Mouse (Mus musculus): ENCODE results near the gene Mbnl2. TPM values are rescaled to one million over a fixed set of nuclear protein-coding genes. Genes with fewer than 3 reads are reported as not detected.

The Mbnl2 gene
- total RNA-seq (2017): 132 and 153 TPM in 2 replicates

DNA sequence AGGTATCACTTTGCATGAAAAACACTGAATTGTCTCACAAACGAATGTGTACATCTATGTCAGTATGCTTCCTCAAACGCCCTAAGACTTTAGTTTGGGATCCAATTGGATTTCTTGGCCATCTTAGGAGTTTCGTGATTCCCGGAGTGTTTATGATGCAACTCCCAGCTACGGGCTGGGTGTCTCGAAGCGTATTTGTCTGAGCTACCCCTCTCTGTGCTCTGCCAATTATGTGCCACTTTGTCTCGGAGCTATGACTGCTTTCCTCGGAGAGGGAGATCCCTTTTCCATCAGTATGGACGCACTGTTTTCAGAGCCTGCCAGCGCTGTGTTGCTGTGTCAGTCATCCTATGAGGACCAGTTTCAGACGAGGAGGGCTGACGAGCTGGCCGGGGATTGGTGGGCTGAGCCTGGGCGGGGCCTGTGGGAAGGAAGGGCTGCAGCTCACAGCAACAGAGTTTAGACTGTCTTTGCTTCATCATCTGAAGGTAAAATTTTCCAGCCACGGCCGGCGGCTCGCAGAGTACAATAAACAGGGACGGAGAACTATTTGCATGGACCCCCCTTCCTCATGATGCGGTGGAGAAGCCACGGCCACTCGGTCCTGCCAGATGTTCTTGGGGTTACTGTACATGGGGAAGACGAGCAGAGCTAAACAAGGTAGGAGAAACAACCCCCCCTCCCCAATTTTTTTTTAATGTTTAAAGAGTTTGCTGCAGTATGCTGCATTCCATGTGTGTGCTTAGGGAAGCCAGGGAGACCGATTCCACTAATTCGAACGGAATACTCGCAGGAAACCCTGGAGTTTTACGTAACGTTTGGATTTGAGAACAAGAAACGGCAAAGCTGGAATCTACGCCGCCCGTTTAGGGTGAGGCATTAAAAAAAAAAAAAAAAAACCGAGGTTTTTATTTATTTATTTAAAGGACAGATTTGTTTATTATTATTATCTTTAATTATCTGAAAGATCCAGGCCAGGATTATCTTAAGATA lies at the start of gene Mbnl2:
TSS of gene Mbnl2 (plus strand) at position 424 of the 993 bp plus-strand sequence.
- ATAC-seq (ENCODE audit: extremely low read depth, insufficient number of reproducible peaks, low FRiP score, poor library complexity, severe bottlenecking): peak; percentile 96

DNA sequence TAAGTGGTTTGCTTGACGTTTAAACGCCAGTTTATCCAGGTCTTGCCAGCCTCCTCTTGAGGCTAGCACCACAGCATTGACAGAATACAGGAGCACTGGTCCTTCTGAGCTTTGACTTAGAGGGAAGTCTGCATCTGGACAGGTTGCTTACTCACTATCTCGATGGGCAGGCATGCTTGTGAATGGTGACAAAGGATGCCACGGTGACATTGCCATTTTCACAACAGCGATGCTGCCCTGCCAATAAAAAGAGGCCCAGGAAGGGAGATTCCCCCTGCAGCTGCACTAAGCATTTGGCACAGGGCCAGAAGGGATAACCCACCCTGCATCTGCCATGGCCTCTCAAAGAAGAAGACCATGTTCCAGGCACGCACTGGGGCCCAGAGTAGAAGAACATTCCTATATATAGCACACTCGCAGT lies 43.4 kb upstream of the Mbnl2 start:
- ATAC-seq (ENCODE audit: extremely low read depth, insufficient number of reproducible peaks, low FRiP score, poor library complexity, severe bottlenecking): no peak

DNA sequence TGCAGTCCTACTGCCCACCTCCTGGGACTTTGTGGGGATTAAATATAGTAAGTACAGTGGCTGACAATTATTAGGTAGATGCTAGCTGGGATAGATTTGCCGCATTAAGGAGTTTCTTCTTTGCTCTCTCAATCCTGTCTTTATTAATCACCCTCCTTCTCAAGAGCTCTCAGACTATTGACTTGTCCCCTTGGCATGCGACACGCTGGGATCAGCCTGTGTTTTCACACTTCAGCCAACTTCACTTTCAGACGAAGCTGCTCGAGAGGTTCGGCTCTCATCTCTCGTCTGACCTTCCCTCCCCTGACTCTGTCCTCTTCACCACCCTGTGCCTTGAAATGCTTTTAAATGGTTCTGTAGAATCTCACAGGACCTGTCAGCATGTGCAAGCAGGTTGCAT lies 39.9 kb upstream of the Mbnl2 start:
- ATAC-seq (ENCODE audit: extremely low read depth, insufficient number of reproducible peaks, low FRiP score, poor library complexity, severe bottlenecking): no peak

DNA sequence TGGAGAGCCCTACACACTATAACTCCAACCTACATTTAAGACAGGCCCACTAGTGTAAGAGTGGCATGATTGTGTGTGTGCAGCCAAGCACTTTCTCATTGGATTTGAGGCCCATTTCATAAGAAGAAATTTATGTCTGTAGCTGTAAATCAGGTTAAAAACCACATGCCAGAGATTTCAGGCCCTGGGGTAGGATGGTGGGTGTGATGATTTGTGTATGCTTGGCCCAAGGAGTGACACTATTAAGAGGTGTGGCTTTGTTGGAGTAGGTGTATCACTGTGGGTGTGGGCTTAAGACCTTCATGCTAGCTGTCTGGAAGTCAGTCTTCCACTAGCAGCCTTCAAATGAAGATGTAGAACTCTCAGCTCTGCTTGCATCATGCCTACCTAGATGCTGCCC lies 37.0 kb upstream of the Mbnl2 start:
- no peak for ATAC-seq (ENCODE audit: extremely low read depth, insufficient number of reproducible peaks, low FRiP score, poor library complexity, severe bottlenecking)

DNA sequence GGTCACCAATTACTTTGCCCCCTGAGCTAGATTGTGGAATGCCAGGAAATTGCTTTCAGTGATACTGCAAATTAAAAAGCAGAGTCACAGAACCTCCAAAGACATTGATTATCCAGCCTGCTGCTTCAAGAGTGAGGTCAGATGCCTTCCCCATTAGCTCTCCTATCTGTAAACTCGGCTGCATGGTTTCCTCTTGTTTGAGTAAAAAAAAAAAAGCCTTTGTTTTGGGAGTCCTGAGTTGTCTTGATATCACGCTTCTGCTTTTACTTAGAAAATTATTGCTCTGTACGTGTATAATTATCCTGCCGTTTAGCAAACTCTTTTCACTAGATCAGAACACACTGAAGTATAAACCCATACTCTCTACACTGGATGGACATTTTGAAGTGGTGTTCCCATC lies 35.3 kb upstream of the Mbnl2 start:
- no peak for ATAC-seq (ENCODE audit: extremely low read depth, insufficient number of reproducible peaks, low FRiP score, poor library complexity, severe bottlenecking)

DNA sequence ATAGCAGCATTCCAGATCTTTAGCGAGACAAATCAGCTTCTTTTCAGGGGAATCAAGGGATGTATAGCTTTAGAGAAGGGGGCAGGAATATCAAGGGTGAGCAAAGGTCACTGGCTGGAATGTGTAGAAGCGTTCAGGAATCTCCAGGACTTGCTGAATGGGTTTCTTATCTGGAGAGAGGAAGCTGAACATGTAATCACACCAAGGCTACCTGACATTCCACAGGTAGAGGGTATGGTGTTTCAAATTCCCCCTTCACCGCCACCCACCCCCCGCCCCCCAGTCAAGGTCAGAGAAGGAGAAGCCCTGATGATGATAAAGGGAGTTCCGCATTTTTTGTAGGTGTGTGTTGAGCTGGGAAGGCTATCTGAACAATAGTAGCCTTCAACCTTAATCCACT lies 32.8 kb upstream of the Mbnl2 start:
- no peak for ATAC-seq (ENCODE audit: extremely low read depth, insufficient number of reproducible peaks, low FRiP score, poor library complexity, severe bottlenecking)

DNA sequence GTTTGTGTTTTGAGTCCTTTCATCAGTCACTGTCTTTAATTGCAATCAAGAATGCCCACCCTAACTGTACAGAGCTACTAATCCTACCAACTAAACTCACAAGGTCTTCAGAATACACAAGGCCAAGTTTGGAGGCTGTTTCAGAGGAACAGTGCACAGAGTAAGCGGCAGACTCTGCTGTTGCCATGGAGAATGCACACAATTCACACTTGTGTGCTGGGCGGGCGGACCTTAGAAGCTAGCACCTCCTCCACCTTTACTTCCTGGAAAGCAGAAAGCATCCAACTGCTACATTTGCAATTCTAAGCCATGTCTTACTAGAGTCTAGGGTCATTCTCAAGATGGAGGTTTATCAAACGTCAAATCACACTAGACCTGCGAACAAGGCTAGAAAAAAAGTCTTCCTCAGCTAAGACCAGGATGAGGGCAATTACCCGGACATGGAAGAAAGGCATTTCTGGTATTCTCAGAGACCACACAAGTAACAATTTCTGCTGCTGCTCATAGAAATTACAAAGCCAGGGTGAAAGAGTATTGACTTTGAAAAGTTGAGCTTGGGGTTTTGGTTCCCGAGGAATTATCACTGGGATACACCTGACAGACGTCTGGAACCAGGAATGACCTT lies 30.3 kb upstream of the Mbnl2 start:
- no peak for ATAC-seq (ENCODE audit: extremely low read depth, insufficient number of reproducible peaks, low FRiP score, poor library complexity, severe bottlenecking)

DNA sequence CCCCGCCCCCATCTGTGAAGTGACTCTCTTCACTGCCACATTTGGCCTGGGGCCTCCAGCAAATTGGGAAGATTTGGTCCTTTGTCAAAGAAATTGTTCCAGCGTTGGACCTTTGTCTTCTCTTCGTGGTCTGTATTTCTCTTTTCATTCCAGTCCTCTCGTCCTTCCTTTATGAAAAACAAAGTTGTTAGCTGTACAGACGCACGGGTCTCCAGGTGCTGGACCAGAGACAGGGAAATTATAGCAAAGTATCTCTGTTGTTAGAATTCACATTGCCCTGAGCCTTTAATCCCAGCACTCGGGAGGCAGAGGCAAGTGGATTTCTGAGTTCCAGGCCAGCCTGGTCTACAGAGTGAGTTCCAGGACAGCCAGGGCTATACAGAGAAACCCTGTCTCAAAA lies 22.1 kb upstream of the Mbnl2 start:
- ATAC-seq (ENCODE audit: extremely low read depth, insufficient number of reproducible peaks, low FRiP score, poor library complexity, severe bottlenecking): no peak

DNA sequence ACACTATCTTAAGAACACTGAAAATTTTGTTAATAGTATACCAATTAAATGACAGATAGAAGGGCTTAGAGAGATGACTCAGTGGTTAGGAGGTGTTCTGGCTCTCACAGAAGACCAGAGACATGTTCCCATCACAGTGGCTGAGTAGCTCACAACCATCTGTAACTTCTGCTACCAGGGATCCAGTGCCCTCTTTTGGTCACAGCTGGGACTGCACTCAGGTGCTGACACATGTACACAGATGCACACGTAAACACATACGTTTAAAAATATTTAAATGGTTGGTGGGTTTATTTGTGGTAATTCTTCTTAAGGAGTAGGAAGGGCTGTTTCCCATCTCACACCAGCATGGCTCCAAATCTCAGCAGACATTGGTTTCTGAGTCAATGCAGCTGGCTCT lies 19.3 kb upstream of the Mbnl2 start:
- no peak for ATAC-seq (ENCODE audit: extremely low read depth, insufficient number of reproducible peaks, low FRiP score, poor library complexity, severe bottlenecking)

DNA sequence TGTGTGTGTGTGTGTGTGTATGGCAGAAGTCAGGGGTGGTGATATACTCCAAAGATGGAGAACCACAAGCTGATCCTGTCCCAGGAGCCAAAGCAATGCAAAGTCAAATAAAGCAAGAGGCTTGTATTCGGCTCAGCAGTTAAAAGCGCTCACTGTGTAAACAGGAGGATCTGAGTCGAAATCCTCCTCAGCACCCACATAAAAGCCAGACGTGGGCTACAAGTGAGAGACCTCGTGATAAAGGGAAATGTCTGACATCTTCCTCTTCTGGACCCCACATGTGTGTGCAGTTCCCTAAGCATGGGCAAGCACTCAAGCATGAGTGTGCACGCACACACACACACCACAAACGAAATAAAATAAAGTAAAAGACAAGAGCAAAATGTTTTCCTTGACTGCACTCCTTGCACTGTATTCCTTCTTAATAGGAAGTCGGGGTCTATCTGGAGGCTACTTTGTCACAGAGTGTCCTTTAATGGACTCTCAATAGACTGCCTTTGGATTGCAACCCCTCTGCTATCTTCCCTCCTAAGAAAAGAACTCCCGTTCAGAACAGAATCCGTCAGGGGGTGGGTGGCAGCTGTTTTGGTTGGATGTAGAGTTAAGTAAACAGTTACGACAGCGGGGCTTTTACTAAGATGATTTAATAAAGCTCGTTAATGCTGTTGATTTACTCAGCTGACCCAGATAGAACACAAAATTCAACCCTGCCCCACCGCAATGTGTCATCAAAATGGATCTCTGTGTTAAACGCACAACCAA lies 18.7 kb upstream of the Mbnl2 start:
- no peak for ATAC-seq (ENCODE audit: extremely low read depth, insufficient number of reproducible peaks, low FRiP score, poor library complexity, severe bottlenecking)

DNA sequence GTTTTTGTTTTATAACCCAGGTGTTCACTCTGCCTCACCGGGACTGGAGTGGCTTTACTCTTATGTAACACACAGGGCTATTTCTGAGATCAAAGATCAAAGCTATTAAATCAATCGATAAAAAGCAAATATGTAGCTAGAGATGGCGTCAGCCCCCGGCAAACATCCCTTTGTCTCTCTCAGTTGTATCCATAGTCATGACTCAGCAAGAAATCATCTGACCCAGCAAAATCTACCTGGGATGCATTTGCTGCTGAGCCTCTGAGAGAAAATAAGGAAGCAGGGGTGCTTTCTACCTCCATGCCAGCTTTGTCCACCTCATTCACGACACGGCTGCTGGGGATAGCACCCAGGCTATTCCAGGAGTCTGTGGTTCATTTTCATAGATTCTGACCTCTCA lies 18.0 kb upstream of the Mbnl2 start:
- ATAC-seq (ENCODE audit: extremely low read depth, insufficient number of reproducible peaks, low FRiP score, poor library complexity, severe bottlenecking): no peak

DNA sequence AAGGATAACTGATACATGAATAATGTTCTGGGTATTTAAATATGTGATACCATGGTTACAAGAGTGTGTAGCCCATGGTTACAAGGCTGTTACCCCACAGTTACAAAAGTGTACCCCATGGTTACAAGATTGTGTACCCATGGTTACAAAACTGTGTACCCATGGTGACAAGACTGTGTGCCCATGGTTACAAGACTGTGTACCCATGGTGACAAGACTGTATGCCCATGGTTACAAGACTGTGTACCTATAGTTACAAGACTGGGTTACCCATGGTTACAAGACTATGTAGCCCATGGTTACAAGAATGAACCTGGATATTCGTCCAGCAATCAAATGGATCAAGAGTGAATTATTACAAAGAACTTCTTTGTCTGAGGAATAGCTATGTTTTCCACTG lies 16.0 kb upstream of the Mbnl2 start:
- no peak for ATAC-seq (ENCODE audit: extremely low read depth, insufficient number of reproducible peaks, low FRiP score, poor library complexity, severe bottlenecking)

DNA sequence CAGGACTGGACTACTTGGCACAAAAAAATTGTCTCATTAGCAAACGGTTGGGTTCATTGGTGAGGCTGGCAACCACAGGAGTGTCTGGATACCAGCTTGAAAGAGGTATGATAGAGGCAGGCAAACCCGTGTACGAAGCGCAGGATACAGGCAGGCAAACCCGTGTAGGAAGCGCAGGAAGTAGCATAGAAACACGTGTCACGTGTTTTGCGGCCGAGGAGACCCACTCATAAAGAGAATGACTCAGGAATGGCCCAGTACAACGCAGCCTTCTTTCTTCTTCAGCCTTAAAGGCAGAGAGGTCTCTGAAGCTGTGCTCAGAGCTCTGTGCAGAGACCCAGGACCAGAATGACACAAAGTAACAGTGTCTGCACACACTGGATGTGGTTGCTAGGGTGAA lies 13.9 kb upstream of the Mbnl2 start:
- ATAC-seq (ENCODE audit: extremely low read depth, insufficient number of reproducible peaks, low FRiP score, poor library complexity, severe bottlenecking): no peak

DNA sequence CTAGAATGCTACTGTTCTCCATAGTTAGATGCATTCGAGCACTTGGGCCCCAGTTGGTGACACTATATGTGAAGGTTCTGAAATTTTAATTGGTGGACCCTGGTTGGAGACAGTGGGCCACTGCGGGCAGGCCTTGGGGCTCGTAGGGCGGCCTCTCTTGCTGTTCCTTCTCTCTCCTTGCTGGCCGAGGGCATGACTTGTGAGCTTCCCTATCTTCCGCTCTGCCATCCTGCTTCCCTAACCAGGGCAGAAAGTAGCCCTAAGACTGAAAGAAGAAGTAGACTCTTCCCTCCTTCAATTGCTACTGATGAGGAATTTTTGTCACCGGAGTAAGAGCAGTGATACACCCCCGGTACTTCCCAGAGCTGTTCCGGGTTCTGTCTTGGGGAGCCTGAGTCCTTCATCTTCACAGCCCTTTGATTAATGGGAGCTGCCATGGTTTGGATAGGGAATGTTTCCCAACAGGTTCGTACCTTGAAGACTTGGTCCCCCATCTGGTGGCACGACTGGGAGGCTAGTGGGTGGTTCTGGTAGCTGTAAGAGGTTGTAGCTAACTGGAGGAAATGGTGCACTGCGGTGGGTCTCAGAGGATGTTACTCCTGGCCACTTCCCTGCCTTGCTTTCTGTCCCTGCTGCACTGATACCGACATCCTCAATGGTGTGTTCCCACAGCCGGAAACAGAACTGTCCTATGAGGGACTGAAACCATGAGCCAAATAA lies 12.6 kb upstream of the Mbnl2 start:
- ATAC-seq (ENCODE audit: extremely low read depth, insufficient number of reproducible peaks, low FRiP score, poor library complexity, severe bottlenecking): no peak

DNA sequence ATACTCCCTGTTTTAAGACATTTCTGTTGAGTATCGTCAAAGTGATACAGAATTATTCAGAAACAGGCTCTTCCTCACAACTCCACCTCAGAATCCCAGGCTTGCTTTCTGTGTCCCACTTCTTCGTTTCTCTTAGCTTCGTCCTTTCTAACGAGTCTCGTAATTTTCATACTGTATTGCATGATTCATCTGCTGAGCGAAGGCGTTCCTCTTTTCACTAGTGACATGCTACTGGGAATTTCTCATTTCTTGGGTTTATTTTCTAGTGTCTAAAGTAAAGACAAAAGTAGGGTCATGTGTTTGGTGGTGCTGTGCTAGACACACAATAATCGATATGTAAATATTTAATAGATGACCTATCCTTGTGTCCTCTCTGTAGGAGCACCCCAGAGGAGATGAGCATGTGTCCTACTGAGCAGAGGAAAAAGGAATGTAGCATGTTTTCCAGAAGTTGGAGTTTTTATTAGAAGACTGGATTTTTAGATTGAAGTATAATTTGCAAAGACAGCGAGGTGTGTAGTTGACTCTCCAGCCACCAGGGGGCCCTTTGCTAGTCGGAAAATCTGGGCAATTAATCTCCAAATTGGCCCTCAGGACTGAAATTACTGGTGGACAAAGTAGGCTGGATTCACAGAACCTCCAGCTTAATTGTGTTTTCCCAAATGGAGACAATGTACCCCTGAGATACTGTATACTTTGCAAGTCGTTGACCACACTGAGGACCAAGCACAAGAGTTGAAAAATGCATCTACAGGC lies 11.9 kb upstream of the Mbnl2 start:
- ATAC-seq (ENCODE audit: extremely low read depth, insufficient number of reproducible peaks, low FRiP score, poor library complexity, severe bottlenecking): 0 out of 2 replicates have a peak, but pooled peaks have one; percentile 36

DNA sequence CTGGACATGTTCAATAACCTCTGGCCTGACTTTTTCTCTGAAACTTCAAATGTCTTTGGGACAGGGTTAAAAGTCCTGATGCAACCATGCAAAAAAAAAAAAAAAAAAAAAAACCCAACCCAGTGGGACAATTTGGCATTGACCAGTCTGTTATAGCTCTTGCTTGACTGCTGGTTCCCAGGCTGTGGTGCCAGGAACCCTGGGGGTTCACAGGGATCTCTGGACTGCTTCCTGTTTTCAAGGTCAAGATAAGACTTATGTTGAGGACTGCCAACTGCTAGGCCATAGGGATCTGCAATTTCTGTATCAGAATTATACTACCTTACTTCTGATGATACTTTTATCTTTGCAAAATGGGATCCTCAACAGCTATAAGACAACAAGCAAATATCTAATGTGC lies 9.6 kb upstream of the Mbnl2 start:
- ATAC-seq (ENCODE audit: extremely low read depth, insufficient number of reproducible peaks, low FRiP score, poor library complexity, severe bottlenecking): no peak

DNA sequence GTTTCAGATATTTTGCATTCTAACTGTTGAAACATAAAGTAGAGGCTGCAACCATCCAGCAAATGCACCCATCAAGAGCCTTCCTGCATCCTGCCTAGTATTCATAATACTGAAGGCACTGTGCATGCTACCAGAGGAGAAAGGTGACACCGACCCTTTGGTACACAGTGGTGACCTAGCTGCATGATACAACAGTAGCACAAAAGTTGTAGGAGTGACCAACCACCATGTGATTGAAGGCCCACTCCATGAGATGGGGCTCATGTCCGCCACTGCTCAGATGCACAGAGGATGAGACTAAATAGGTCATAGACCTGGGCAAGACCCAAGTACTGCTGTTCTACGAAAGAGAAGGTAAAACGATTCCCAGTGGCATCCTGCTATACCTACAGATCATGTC lies 8.3 kb upstream of the Mbnl2 start:
- no peak for ATAC-seq (ENCODE audit: extremely low read depth, insufficient number of reproducible peaks, low FRiP score, poor library complexity, severe bottlenecking)

DNA sequence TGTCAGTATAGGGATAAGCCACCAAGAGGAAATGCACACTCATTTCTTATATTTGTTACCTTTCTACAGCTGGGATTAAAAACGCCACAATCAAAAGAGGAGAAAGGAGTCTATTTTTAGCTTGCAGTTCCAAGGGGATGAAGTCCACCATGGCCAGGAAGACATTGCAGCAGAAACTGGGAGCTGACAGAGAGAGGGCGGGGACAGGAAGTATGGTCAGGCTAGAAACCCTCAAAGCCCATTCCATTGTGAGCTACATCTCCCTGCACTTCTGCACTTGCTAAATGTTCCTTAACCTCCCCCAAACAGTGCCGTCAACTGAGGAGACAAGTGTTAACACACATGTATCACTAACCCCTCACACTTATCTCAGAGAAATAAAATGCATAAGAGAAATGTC lies 5.4 kb upstream of the Mbnl2 start:
- no peak for ATAC-seq (ENCODE audit: extremely low read depth, insufficient number of reproducible peaks, low FRiP score, poor library complexity, severe bottlenecking)
